Mouse (Mus musculus): ENCODE measurements around the gene Zbed3. TPM values are rescaled to one million over a fixed set of nuclear protein-coding genes. Genes with fewer than 3 reads are reported as not detected.

Zbed3 gene
- 5.8 TPM for polyA plus RNA-seq (2014; fragmentation: Illumina TruSeq; extraction: RNeasy Lipid Tissue Mini Kit (QIAGEN cat#74804); ENCODE audit: low replicate concordance)

GRCm38 (mm10) chr13:95323400-95323799 lies at the start of gene Zbed3:
Gene Zbed3 (plus strand): TSS chr13:95323612.

DNA sequence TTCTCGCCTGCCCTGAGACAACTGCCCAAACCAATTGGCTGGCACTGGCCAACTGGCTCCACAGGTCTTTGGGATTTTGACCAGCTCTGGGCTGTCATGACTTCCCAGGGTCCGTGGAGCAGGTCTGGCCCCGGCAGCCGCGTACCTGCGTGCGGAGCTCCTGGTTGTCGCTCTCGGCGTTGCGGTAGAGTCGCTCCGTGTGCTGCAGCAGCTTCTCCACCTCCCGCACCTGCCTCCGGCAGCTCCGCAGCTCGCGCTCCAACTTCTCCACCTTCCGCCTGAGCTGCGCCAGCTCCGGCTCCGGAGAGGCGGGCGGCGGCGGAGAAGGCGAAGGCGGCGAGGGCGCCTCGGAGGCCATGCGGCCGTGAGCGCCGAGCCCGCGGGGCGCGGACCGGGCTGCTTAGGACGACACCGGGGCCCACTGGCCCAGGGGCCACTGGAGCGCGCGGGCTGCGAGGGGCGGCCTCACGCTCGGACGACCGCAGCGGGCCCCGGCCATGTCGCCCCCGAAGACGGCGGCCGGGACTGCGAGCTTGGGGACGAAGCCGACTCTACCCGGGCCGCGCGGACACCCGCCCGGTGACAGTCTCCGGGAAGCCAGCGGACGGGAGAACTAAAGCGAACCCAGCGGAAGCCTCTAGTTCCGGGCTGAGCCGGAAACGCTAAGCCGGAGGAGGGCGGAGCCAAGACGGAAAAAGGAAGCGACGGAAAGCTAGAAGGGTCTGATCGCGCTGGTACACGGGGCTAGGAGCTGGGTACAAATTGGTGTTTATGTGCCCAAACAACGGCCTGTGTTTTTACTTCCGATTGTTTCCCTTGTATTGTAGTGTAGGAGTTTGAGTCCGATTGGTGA lies 51.5 kb downstream of the Zbed3 start, which contains the start of gene Aggf1:
Gene Aggf1 (minus strand): TSS at position 652 of the 853 bp plus-strand sequence.

Other genes with a start within 250 kb of the Zbed3 start
- gene Pde8b, start 73.3 kb upstream of the Zbed3 start, polyA plus RNA-seq (2014; fragmentation: Illumina TruSeq; extraction: RNeasy Lipid Tissue Mini Kit (QIAGEN cat#74804); ENCODE audit: low replicate concordance): 5.6 TPM
- 25.1 TPM for gene Aggf1, start 51.7 kb downstream of the Zbed3 start, polyA plus RNA-seq (2014; fragmentation: Illumina TruSeq; extraction: RNeasy Lipid Tissue Mini Kit (QIAGEN cat#74804); ENCODE audit: low replicate concordance)
- not detected for gene Crhbp, start 121.3 kb downstream of the Zbed3 start, polyA plus RNA-seq (2014; fragmentation: Illumina TruSeq; extraction: RNeasy Lipid Tissue Mini Kit (QIAGEN cat#74804); ENCODE audit: low replicate concordance)
- not detected for gene S100z, start 155.1 kb downstream of the Zbed3 start, polyA plus RNA-seq (2014; fragmentation: Illumina TruSeq; extraction: RNeasy Lipid Tissue Mini Kit (QIAGEN cat#74804); ENCODE audit: low replicate concordance)
- 19.2 TPM for gene F2rl1, start 201.6 kb downstream of the Zbed3 start, polyA plus RNA-seq (2014; fragmentation: Illumina TruSeq; extraction: RNeasy Lipid Tissue Mini Kit (QIAGEN cat#74804); ENCODE audit: low replicate concordance)

All from small intestine, adult 10 weeks (tissue).